Mouse (Mus musculus) urinary bladder, postnatal 36 days (tissue): ENCODE measurements around the gene Ccl8.
A peak's percentile ranks its signal among the peaks of the same experiment; 100 is the strongest.

ENCODE experiments used
- DNase-seq, 2 experiments: peaks; one replicate each; pipeline ENCODE4 v3.0.0; 2022; ENCODE audit warnings: low spot score in 2 of 2, mixed read lengths in 1 of 2

The Ccl8 gene

GRCm38 (mm10) chr11:82114885-82115284 is at the start of gene Ccl8:
Gene Ccl8 (plus strand): TSS chr11:82115185.
- DNase-seq, result no peak

- no peak for DNase-seq
Measured at GRCm38 (mm10) chr11:82066953-82067571, 47.9 kb upstream of the Ccl8 start.

GRCm38 (mm10) chr11:82071076-82071475 is 43.9 kb upstream of the Ccl8 start:
- no peak for DNase-seq

GRCm38 (mm10) chr11:82072374-82072773 is 42.6 kb upstream of the Ccl8 start:
- no peak for DNase-seq

- no peak for DNase-seq
Measured at GRCm38 (mm10) chr11:82072984-82073383, 42.0 kb upstream of the Ccl8 start.

GRCm38 (mm10) chr11:82073686-82074085 is 41.3 kb upstream of the Ccl8 start:
- no peak for DNase-seq

- DNase-seq, result no peak
Measured at GRCm38 (mm10) chr11:82077031-82077430, 38.0 kb upstream of the Ccl8 start.

- DNase-seq, result no peak
Measured at GRCm38 (mm10) chr11:82078136-82078730, 36.8 kb upstream of the Ccl8 start.

GRCm38 (mm10) chr11:82080865-82081264 is 34.1 kb upstream of the Ccl8 start:
- no peak for DNase-seq

GRCm38 (mm10) chr11:82084360-82084759 is 30.6 kb upstream of the Ccl8 start:
- DNase-seq, result no peak

GRCm38 (mm10) chr11:82099511-82100323 is 15.3 kb upstream of the Ccl8 start:
- DNase-seq, result no peak

GRCm38 (mm10) chr11:82101087-82101486 is 13.9 kb upstream of the Ccl8 start:
- DNase-seq, result no peak

- DNase-seq, result no peak
Measured at GRCm38 (mm10) chr11:82101529-82101928, 13.5 kb upstream of the Ccl8 start, which contains the start of gene Ccl12. Gene Ccl12 (plus strand): TSS chr11:82101845.

GRCm38 (mm10) chr11:82109611-82110010 is 5.4 kb upstream of the Ccl8 start:
- no peak for DNase-seq

GRCm38 (mm10) chr11:82110372-82111248 is 4.4 kb upstream of the Ccl8 start:
- DNase-seq, result no peak

- no peak for DNase-seq
Measured at GRCm38 (mm10) chr11:82116041-82116440, 1.1 kb downstream of the Ccl8 start.

- DNase-seq, result no peak
Measured at GRCm38 (mm10) chr11:82132977-82133376, 18.0 kb downstream of the Ccl8 start.

GRCm38 (mm10) chr11:82136196-82136595 is 21.2 kb downstream of the Ccl8 start:
- peak in 1 of 2 experiments; percentile 21 for DNase-seq

GRCm38 (mm10) chr11:82139492-82140094 is 24.6 kb downstream of the Ccl8 start:
- peak in 1 of 2 experiments; percentile 19 for DNase-seq

- no peak for DNase-seq
Measured at GRCm38 (mm10) chr11:82159126-82159525, 44.1 kb downstream of the Ccl8 start.

- DNase-seq, result no peak
Measured at GRCm38 (mm10) chr11:82163285-82163684, 48.3 kb downstream of the Ccl8 start.
